Mouse (Mus musculus): ENCODE results near the gene Hoxa1. TPM values are rescaled to one million over a fixed set of nuclear protein-coding genes. Genes with fewer than 3 reads are reported as not detected.

The Hoxa1 gene
- polyA plus RNA-seq, 1 experiment from 2014 or later, result 4.1 TPM

GRCm38 (mm10) chr6:52152226-52153193, 5.6 kb downstream of the Hoxa1 start:
- H3K27ac ChIP-seq (ENCODE audit: low read depth, low read length), result no peak overlapping the region
- 4% methylated on average over 16 of the region's 16 CpGs for WGBS

GRCm38 (mm10) chr6:52151571-52151970, 6.5 kb downstream of the Hoxa1 start:
- Histone ChIP-seq H3K36me3 (ENCODE audit: control insufficient read depth, insufficient read depth, low read length) (no peaks in the 10 kb centered on the region), H3K27ac (ENCODE audit: low read depth, low read length) (no peak overlapping the region), H3K9me3 (ENCODE audit: control insufficient read depth, low read length) (no peaks in the 10 kb centered on the region), H3K9ac (ENCODE audit: low read depth, low read length) (no peak overlapping the region), H3K27me3 (ENCODE audit: control insufficient read depth, insufficient read depth, low read length) (peaks cover 57% of the 10 kb centered on the region), H3K4me2 (replicated peaks; ENCODE audit: low read depth, low read length) (no peak overlapping the region), H3K4me1 (replicated peaks; ENCODE audit: control insufficient read depth, insufficient read depth, low read length) (no peaks in the 10 kb centered on the region), H3K4me3 (ENCODE audit: low read depth, low read length) (no peak overlapping the region)
- 18% methylated on average over 4 of the region's 4 CpGs for WGBS
- ATAC-seq (ENCODE audit: low FRiP score) (no peak), DNase-seq (ENCODE audit: low spot score) (peak; percentile 39)

More at GRCm38 (mm10) chr6:52152226-52153193, 5.6 kb downstream of the Hoxa1 start:
- Histone ChIP-seq H3K9ac (ENCODE audit: low read depth, low read length) (no peak overlapping the region), H3K4me3 (ENCODE audit: low read depth, low read length) (no peak overlapping the region), H3K4me1 (replicated peaks; ENCODE audit: control insufficient read depth, insufficient read depth, low read length) (no peaks in the 10 kb centered on the region), H3K27me3 (ENCODE audit: control insufficient read depth, insufficient read depth, low read length) (peaks cover 66% of the 10 kb centered on the region), H3K36me3 (ENCODE audit: control insufficient read depth, insufficient read depth, low read length) (no peaks in the 10 kb centered on the region), H3K9me3 (ENCODE audit: control insufficient read depth, low read length) (no peaks in the 10 kb centered on the region), H3K4me2 (replicated peaks; ENCODE audit: low read depth, low read length) (no peak overlapping the region)
- ATAC-seq (ENCODE audit: low FRiP score), result no peak
- peak; percentile 51 for DNase-seq (ENCODE audit: low spot score)

GRCm38 (mm10) chr6:52150401-52150966, 7.6 kb downstream of the Hoxa1 start:
- no peak overlapping the region for H3K4me3 ChIP-seq (ENCODE audit: low read depth, low read length)
- H3K4me2 ChIP-seq (replicated peaks; ENCODE audit: low read depth, low read length), result no peak overlapping the region
- no peak overlapping the region for H3K9ac ChIP-seq (ENCODE audit: low read depth, low read length)
- H3K4me1 ChIP-seq (replicated peaks; ENCODE audit: control insufficient read depth, insufficient read depth, low read length), result no peaks in the 10 kb centered on the region
- ATAC-seq (ENCODE audit: low FRiP score) (no peak), DNase-seq (ENCODE audit: low spot score) (peak; percentile 51)
- peaks cover 46% of the 10 kb centered on the region for H3K27me3 ChIP-seq (ENCODE audit: control insufficient read depth, insufficient read depth, low read length)
- no peaks in the 10 kb centered on the region for H3K9me3 ChIP-seq (ENCODE audit: control insufficient read depth, low read length)
- WGBS, result 6% methylated on average over 16 of the region's 16 CpGs
- H3K27ac ChIP-seq (ENCODE audit: low read depth, low read length), result no peak overlapping the region
- no peaks in the 10 kb centered on the region for H3K36me3 ChIP-seq (ENCODE audit: control insufficient read depth, insufficient read depth, low read length)

- Histone ChIP-seq H3K36me3 (ENCODE audit: control insufficient read depth, insufficient read depth, low read length) (no peaks in the 10 kb centered on the region), H3K4me1 (replicated peaks; ENCODE audit: control insufficient read depth, insufficient read depth, low read length) (no peaks in the 10 kb centered on the region), H3K4me2 (replicated peaks; ENCODE audit: low read depth, low read length) (no peak overlapping the region), H3K27ac (ENCODE audit: low read depth, low read length) (no peak overlapping the region), H3K9me3 (ENCODE audit: control insufficient read depth, low read length) (no peaks in the 10 kb centered on the region), H3K27me3 (ENCODE audit: control insufficient read depth, insufficient read depth, low read length) (no peaks in the 10 kb centered on the region), H3K4me3 (ENCODE audit: low read depth, low read length) (no peak overlapping the region), H3K9ac (ENCODE audit: low read depth, low read length) (no peak overlapping the region)
- WGBS, result 79% methylated on average over 5 of the region's 5 CpGs
- DNase-seq (ENCODE audit: low spot score), result no peak
- ATAC-seq (ENCODE audit: low FRiP score), result no peak
Observed at GRCm38 (mm10) chr6:52139115-52139514, 19.0 kb downstream of the Hoxa1 start.

- Histone ChIP-seq H3K4me3 (ENCODE audit: low read depth, low read length) (no peak overlapping the region), H3K27ac (ENCODE audit: low read depth, low read length) (peak overlapping the region; percentile 1; the same call in 1 of the 2 replicates), H3K9me3 (ENCODE audit: control insufficient read depth, low read length) (no peaks in the 10 kb centered on the region), H3K4me1 (replicated peaks; ENCODE audit: control insufficient read depth, insufficient read depth, low read length) (no peaks in the 10 kb centered on the region), H3K36me3 (ENCODE audit: control insufficient read depth, insufficient read depth, low read length) (no peaks in the 10 kb centered on the region), H3K27me3 (ENCODE audit: control insufficient read depth, insufficient read depth, low read length) (no peaks in the 10 kb centered on the region), H3K9ac (ENCODE audit: low read depth, low read length) (no peak overlapping the region), H3K4me2 (replicated peaks; ENCODE audit: low read depth, low read length) (no peak overlapping the region)
- ATAC-seq (ENCODE audit: low FRiP score), result no peak
- 62% methylated on average over 10 of the region's 10 CpGs for WGBS
- DNase-seq (ENCODE audit: low spot score), result no peak
Observed at GRCm38 (mm10) chr6:52138576-52138975, 19.5 kb downstream of the Hoxa1 start.

GRCm38 (mm10) chr6:52137841-52138535, 20.1 kb downstream of the Hoxa1 start:
- Histone ChIP-seq H3K9me3 (ENCODE audit: control insufficient read depth, low read length) (no peaks in the 10 kb centered on the region), H3K9ac (ENCODE audit: low read depth, low read length) (no peak overlapping the region), H3K27me3 (ENCODE audit: control insufficient read depth, insufficient read depth, low read length) (no peaks in the 10 kb centered on the region), H3K4me3 (ENCODE audit: low read depth, low read length) (no peak overlapping the region), H3K4me2 (replicated peaks; ENCODE audit: low read depth, low read length) (no peak overlapping the region), H3K4me1 (replicated peaks; ENCODE audit: control insufficient read depth, insufficient read depth, low read length) (no peaks in the 10 kb centered on the region), H3K27ac (ENCODE audit: low read depth, low read length) (no peak overlapping the region), H3K36me3 (ENCODE audit: control insufficient read depth, insufficient read depth, low read length) (no peaks in the 10 kb centered on the region)
- peak; percentile 75 for DNase-seq (ENCODE audit: low spot score)
- no peak for ATAC-seq (ENCODE audit: low FRiP score)
- 53% methylated on average over 9 of the region's 9 CpGs for WGBS

- no peaks in the 10 kb centered on the region for H3K36me3 ChIP-seq (ENCODE audit: control insufficient read depth, insufficient read depth, low read length)
- ATAC-seq (ENCODE audit: low FRiP score) (no peak), DNase-seq (ENCODE audit: low spot score) (no peak)
- H3K4me1 ChIP-seq (replicated peaks; ENCODE audit: control insufficient read depth, insufficient read depth, low read length), result no peaks in the 10 kb centered on the region
- no peak overlapping the region for H3K9ac ChIP-seq (ENCODE audit: low read depth, low read length)
- no peaks in the 10 kb centered on the region for H3K27me3 ChIP-seq (ENCODE audit: control insufficient read depth, insufficient read depth, low read length)
- no peak overlapping the region for H3K27ac ChIP-seq (ENCODE audit: low read depth, low read length)
- no peaks in the 10 kb centered on the region for H3K9me3 ChIP-seq (ENCODE audit: control insufficient read depth, low read length)
- no peak overlapping the region for H3K4me2 ChIP-seq (replicated peaks; ENCODE audit: low read depth, low read length)
- H3K4me3 ChIP-seq (ENCODE audit: low read depth, low read length), result no peak overlapping the region
- WGBS, result 88% methylated on average over 4 of the region's 4 CpGs
Observed at GRCm38 (mm10) chr6:52123673-52124072, 34.4 kb downstream of the Hoxa1 start.

- H3K9me3 ChIP-seq (ENCODE audit: control insufficient read depth, low read length), result no peaks in the 10 kb centered on the region
- H3K4me2 ChIP-seq (replicated peaks; ENCODE audit: low read depth, low read length), result no peak overlapping the region
- H3K9ac ChIP-seq (ENCODE audit: low read depth, low read length), result no peak overlapping the region
- H3K4me1 ChIP-seq (replicated peaks; ENCODE audit: control insufficient read depth, insufficient read depth, low read length), result no peaks in the 10 kb centered on the region
- H3K4me3 ChIP-seq (ENCODE audit: low read depth, low read length), result no peak overlapping the region
- no peaks in the 10 kb centered on the region for H3K27me3 ChIP-seq (ENCODE audit: control insufficient read depth, insufficient read depth, low read length)
- no peak overlapping the region for H3K27ac ChIP-seq (ENCODE audit: low read depth, low read length)
- WGBS, result 65% methylated on average over 3 of the region's 3 CpGs
- ATAC-seq (ENCODE audit: low FRiP score), result no peak
- H3K36me3 ChIP-seq (ENCODE audit: control insufficient read depth, insufficient read depth, low read length), result no peaks in the 10 kb centered on the region
- no peak for DNase-seq (ENCODE audit: low spot score)
Observed at GRCm38 (mm10) chr6:52121173-52121572, 36.9 kb downstream of the Hoxa1 start.

Measured in hindbrain, embryonic 11.5 days (tissue).